Mouse (Mus musculus): ENCODE data around the gene Rexo4.

Rexo4 gene

DNA sequence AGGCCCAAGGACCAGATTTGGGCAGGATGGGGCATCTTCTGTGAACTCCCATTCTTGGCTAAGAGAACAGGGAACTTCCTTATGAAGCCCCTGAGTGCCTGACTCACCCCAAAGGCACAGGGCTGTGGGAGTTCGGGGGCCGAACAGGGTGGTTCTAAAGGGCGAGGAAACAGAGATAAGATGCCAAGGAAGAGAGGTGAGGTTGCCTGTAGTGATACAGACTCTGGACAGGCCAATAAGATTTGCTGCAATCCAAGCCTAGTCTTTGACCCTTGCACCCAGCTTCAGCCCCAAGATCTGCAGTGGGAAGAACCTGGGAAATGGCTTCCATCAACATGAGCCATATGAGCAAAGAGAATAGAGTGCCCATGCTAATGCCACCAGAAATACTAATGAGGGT, 20.9 kb downstream of the Rexo4 start:
- no peak for DNase-seq (ENCODE audit: low spot score)

DNA sequence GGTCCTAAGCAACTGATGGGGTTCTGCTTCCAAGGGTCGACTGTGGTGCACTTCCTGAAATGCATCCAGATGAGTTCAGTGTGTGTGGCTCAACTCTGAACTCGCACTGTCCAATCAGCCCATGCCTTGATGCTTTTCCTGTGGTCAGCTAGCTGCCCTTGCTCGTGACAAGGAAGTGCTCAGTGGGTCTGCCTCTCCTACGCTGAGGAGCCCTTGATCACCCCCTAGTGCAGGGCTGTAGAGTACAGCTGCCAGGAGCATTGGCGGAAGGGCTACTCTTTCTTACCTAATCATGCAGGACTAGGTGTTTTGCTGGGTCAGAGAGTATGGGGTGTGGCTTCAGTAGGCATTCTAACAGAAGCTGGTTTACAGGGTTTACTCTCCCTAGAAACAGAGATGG, 22.6 kb downstream of the Rexo4 start:
- DNase-seq (ENCODE audit: low spot score) = no peak

DNA sequence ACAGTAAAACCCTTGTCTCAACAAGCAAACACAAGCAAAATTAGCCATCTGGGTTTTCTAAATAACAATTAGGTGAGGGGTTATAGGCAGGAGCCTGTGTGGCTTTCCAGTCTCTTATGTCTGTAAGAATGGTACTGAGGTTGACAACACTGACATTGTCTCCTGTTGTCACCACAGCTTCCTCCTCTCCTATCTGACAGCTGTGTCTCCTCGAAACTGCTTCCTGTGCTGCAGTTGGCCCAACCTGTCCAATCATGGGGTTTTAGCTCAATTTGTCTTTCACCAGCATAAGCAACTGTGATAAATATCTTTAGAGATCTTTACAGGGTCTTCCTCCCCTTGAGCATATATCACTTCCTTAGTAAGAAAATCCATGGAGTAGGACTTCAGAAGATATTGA, 27.8 kb downstream of the Rexo4 start:
- no peak for DNase-seq (ENCODE audit: low spot score)

- no peak for DNase-seq (ENCODE audit: low spot score)
These were observed 28.9 kb downstream of the Rexo4 start for GRCm38 (mm10) chr2:26935286-26935685.

- peak; percentile 87 for DNase-seq (ENCODE audit: low spot score)
These were observed 30.7 kb downstream of the Rexo4 start, which contains the start of the genes Surf4 and Stkld1 for GRCm38 (mm10) chr2:26933304-26934055. Surf4 (minus strand) TSS chr2:26933928. Stkld1 (plus strand) TSS chr2:26934047.

DNA sequence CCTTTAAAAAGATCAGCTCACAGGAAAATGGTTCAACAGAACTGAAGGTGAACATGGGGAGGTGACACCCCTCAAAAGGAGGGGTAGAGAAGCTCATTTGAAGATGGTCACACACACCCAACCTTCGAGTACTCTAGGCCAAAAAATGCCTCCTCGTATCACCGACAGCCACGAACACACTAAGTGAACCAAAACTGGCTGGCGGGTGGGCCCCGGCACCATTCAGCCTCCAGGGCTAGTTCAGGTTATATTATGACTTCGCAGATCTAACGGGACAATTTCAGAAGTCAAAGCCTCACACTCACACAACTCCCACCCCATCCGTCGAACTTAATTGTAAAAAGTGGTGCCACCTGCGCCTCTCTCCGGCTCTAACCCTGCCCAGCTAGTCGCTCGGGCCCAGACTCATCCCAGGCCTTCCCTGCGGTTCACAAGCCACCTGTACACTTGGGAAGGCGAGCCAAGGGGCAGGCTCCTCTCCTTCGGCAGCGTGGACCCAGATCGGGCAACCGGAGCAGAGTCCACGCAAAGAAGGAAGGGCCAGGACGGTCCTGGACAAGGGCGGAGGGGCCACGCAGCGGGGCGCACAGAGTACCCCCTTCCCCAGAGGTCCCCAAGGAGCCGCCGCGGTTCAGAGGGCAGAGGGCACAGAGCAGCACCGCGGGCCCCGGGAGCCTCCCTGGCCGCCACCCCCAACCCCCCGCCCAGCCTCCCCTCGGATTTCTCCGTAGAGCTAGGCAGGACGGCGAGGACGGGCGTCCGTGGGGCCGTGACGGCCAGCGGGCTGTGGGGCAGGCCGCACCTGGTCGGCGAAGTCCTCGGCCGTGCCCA, 31.5 kb downstream of the Rexo4 start:
- DNase-seq (ENCODE audit: low spot score) = no peak

GRCm38 (mm10) chr2:26930390-26930789, 33.8 kb downstream of the Rexo4 start:
- DNase-seq (ENCODE audit: low spot score) = no peak

GRCm38 (mm10) chr2:26927745-26928476, 36.3 kb downstream of the Rexo4 start:
- DNase-seq (ENCODE audit: low spot score) = no peak

GRCm38 (mm10) chr2:26921784-26922183, 42.4 kb downstream of the Rexo4 start:
- DNase-seq (ENCODE audit: low spot score) = no peak

DNA sequence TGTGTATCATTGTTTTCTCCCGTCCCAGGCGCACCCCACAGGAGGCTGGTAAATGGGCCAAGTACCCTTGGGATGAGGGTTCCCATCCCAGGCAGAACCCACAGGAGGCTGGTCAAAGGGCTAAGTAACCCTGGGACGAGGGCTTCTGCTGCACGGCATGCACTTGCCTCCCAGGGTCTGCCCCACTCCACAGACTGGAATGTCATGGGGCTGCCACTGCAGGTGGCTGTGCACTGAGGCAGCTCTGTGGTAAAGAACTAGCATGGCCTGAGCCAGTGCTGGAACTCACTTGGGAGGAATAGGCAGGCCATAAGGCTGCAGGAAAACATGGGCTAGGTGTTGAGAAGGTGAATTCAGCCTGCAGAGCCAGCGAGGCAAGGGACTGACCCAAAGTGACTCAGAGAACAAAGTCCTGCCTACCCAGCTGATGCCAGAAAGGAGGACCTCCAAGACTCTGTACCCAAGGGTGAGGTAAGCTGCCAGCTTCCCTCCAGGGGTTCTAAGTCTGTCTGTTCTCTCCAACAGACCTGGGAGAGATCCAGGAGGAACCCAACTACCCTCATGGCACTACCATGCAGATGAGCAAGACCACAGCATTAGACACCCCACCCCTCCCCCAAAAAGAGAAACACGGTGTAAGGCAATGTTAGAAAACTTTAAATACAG, 43.9 kb downstream of the Rexo4 start:
- DNase-seq (ENCODE audit: low spot score) = no peak

- no peak for DNase-seq (ENCODE audit: low spot score)
These were observed 44.5 kb downstream of the Rexo4 start for GRCm38 (mm10) chr2:26919684-26920083.

- no peak for DNase-seq (ENCODE audit: low spot score)
These were observed 47.4 kb downstream of the Rexo4 start for GRCm38 (mm10) chr2:26916738-26917137.

DNA sequence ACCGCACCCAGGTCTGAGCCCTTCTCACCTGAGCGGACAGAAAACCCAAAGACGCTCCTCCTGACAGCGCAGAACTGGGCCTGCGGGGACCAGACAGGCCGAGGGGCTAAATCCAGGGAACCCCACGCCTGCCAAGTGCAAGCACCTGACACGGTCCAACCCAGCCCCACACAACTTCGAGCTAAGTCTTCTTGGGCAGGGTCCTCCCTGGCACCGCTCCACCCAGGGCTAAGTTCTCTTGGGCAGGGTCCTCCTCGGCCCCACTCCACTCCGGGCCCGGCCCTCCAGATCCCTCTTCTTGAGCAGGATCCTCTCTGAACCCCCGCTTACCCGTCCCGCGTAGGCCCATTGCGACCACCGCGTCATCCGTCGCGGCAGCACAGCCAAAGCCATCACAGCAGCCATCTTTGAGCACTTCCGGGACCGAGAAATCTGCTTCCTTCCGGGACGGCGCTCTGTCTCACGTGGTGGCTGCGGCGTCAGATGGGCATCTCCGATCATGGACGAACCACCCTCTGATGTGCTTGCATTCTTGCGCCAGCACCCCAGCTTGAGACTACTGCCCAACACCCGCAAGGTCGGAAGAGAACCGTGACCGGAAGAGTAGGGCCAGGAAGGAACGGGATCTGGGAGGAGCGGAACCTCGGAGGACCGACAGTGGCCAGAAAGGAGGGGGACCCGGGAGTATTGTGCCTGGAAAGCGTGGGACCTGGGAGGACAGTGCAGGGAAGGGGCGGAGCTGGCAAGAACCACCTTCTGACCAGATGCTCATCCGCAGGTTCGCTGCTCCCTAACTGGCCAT, 48.1 kb downstream of the Rexo4 start, which contains the start of the genes Surf2 and Surf1:
Surf2 (plus strand) TSS at position 441 of the 802 bp plus-strand sequence.
Surf1 (minus strand) TSS at position 604 of the 802 bp plus-strand sequence.
- DNase-seq (ENCODE audit: low spot score) = peak; percentile 76

- DNase-seq (ENCODE audit: low spot score) = no peak
These were observed 49.8 kb downstream of the Rexo4 start for GRCm38 (mm10) chr2:26914148-26914941.

GRCm38 (mm10) chr2:26913416-26914147, 50.6 kb downstream of the Rexo4 start:
- no peak for DNase-seq (ENCODE audit: low spot score)

DNA sequence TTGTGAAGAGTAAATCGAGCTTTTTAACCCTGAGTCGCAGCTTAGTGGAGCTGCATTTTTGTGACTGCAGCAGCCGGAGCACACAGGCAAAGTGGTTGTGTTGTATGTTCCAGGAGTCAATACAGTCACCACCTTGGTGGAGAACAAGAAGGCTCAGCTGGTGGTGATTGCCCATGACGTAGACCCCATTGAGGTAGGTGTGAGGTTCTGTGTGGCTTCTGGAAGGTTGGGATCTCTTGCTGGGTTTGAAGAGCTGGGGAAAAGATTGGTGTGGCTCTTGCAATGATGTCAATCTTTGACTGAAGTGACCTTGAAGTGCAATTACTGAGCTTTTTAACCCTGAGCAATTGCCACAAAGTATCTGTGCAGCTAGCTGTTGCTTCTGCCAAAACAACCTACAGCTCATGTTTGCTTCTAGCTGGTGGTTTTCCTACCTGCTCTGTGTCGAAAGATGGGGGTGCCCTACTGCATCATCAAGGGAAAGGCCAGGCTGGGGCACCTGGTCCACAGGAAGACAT, 51.9 kb downstream of the Rexo4 start:
- no peak for DNase-seq (ENCODE audit: low spot score)

DNA sequence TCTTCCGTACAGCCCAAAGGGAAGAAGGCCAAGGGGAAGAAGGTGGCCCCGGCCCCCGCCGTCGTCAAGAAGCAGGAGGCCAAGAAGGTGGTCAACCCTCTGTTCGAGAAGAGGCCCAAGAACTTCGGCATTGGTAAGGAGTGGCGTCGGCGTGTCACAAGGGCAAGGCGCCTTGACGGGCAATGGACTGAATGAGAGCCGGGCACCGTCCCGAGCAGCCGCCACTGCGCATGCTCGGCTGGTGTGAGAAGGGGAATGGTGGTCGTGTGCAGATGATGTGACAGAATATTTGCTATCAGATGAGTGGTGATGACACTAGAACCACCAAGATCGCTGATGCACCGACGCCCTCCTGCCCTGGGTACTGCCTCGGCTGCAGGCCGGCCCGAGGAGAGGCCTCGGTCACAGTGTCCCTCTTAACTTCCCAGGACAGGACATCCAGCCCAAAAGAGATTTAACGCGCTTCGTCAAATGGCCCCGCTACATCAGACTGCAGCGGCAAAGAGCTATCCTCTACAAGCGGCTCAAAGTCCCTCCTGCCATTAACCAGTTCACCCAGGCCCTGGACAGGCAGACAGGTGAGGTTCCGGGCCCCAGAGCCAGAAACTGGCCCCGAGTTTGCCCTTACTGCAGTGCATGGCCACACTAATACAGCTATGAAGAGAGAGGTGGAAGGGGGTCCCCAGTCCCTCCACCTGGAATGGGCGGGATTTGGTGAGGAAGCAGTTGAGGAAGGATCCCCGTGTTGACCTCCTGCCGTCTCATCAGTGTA, 53.0 kb downstream of the Rexo4 start:
- no peak for DNase-seq (ENCODE audit: low spot score)
